Mouse (Mus musculus): Measurements from ENCODE around the gene Nipal3. TPM values are rescaled to one million over a fixed set of nuclear protein-coding genes. Genes with fewer than 3 reads are reported as not detected.
A peak's percentile ranks its signal among the peaks of the same experiment; 100 is the strongest.

The Nipal3 gene
- polyA plus RNA-seq, 1 experiment from 2014 or later = 4.3 TPM

- no peaks in the 10 kb centered on the region for H3K9me3 ChIP-seq (ENCODE audit: low read length)
- H3K4me2 ChIP-seq (replicated peaks; ENCODE audit: low read depth, low read length) = peak overlapping the region; percentile 43
- H3K9ac ChIP-seq (replicated peaks; ENCODE audit: low read length) = peak overlapping the region; percentile 46; the same call in 1 of the 2 replicates
- 16% methylated on average over 13 of the region's 13 CpGs for WGBS
- peak; percentile 35; the same call in 1 of the 2 replicates for ATAC-seq (ENCODE audit: low FRiP score, low TSS enrichment)
- 0 out of 2 replicates have a peak, but pooled peaks cover 2% of the 10 kb centered on the region for H3K27me3 ChIP-seq (ENCODE audit: insufficient read depth, low read length)
- H3K27ac ChIP-seq (ENCODE audit: low read length) = no peak overlapping the region
- no peaks in the 10 kb centered on the region for H3K36me3 ChIP-seq (ENCODE audit: insufficient read depth, low read length)
- H3K4me1 ChIP-seq (ENCODE audit: insufficient read depth, low read length) = peaks cover 8% of the 10 kb centered on the region
- no peak overlapping the region for H3K4me3 ChIP-seq (ENCODE audit: low read length)
These were observed 13.7 kb upstream of the Nipal3 start for GRCm38 (mm10) chr4:135508419-135509039.

DNA sequence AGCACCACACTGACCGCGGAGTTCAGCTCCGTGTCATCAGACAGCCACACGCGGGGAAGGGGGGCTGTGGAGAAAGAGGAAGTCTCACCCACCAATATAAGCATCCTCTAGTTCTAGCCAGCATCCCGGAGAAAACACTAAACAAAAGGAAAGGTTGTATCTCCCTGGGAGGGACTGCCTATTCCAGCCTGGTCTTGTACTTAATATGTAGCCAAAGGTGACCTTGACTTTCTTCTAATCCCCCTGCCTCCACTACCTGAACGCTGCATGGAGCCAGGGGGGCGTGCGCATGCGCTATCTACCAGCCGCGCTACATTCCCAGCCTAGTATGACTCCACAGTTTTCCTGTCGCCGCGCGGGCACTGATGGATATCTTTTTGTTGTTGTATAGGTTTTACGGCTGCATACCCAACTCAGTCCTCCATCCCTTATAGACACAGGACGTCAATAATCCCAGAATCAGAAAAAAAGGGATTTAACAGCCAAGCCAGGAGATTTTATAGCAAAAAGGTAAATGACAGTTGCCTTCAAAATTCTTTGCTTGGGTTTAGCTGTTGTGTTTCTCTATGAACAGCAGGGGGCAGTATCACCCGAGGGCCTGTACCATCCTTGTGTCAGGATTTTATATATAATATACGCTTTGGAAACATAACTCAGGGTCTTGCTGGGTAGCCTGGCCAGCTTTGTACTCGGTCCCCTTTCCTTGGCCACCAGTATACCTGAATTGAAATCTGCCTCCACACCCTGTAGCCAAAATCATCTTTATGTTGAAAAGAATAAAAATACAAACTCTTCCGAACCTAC, 12.9 kb upstream of the Nipal3 start:
- Histone ChIP-seq H3K4me3 (ENCODE audit: low read length) (peak overlapping the region; percentile 32), H3K9me3 (ENCODE audit: low read length) (no peaks in the 10 kb centered on the region), H3K4me1 (ENCODE audit: insufficient read depth, low read length) (peaks cover 8% of the 10 kb centered on the region), H3K4me2 (replicated peaks; ENCODE audit: low read depth, low read length) (peak overlapping the region; percentile 52), H3K27me3 (ENCODE audit: insufficient read depth, low read length) (0 out of 2 replicates have a peak, but pooled peaks cover 2% of the 10 kb centered on the region), H3K9ac (replicated peaks; ENCODE audit: low read length) (peak overlapping the region; percentile 44), H3K36me3 (ENCODE audit: insufficient read depth, low read length) (no peaks in the 10 kb centered on the region), H3K27ac (ENCODE audit: low read length) (no peak overlapping the region)
- WGBS = 13% methylated on average over 22 of the region's 22 CpGs
- 0 out of 2 replicates have a peak, but pooled peaks have one; percentile 36 for ATAC-seq (ENCODE audit: low FRiP score, low TSS enrichment)

DNA sequence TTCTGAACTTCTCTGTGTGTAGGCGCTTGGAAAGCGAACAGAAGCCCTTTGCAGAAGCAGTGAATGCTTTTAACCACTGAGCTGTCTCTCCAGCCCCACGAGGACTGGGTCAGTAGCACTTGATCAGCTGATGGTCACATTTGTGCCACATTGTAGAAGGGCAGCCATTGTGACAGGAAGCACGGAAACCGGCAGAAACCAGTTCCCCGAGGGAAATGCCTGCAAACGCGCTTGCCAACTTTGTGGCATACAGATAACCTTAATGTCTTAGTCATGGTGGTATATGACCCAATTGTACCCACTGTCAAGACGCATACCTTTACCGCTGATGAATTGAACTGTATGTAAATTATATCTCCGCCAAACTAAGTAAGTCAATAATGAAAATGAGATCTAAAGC, 11.0 kb upstream of the Nipal3 start:
- 0 out of 2 replicates have a peak, but pooled peaks cover under 1% of the 10 kb centered on the region for H3K9me3 ChIP-seq (ENCODE audit: low read length)
- peaks cover 8% of the 10 kb centered on the region for H3K4me1 ChIP-seq (ENCODE audit: insufficient read depth, low read length)
- no peaks in the 10 kb centered on the region for H3K27me3 ChIP-seq (ENCODE audit: insufficient read depth, low read length)
- no peak overlapping the region for H3K27ac ChIP-seq (ENCODE audit: low read length)
- no peaks in the 10 kb centered on the region for H3K36me3 ChIP-seq (ENCODE audit: insufficient read depth, low read length)
- ATAC-seq (ENCODE audit: low FRiP score, low TSS enrichment) = no peak
- WGBS = 70% methylated on average over 11 of the region's 11 CpGs
- H3K4me3 ChIP-seq (ENCODE audit: low read length) = no peak overlapping the region
- no peak overlapping the region for H3K9ac ChIP-seq (replicated peaks; ENCODE audit: low read length)
- no peak overlapping the region for H3K4me2 ChIP-seq (replicated peaks; ENCODE audit: low read depth, low read length)

GRCm38 (mm10) chr4:135501587-135501986, 6.7 kb upstream of the Nipal3 start:
- Histone ChIP-seq H3K9ac (replicated peaks; ENCODE audit: low read length) (no peak overlapping the region), H3K27ac (ENCODE audit: low read length) (no peak overlapping the region), H3K9me3 (ENCODE audit: low read length) (0 out of 2 replicates have a peak, but pooled peaks cover 4% of the 10 kb centered on the region), H3K36me3 (ENCODE audit: insufficient read depth, low read length) (no peaks in the 10 kb centered on the region), H3K4me1 (ENCODE audit: insufficient read depth, low read length) (no peaks in the 10 kb centered on the region), H3K4me3 (ENCODE audit: low read length) (no peak overlapping the region), H3K4me2 (replicated peaks; ENCODE audit: low read depth, low read length) (no peak overlapping the region), H3K27me3 (ENCODE audit: insufficient read depth, low read length) (no peaks in the 10 kb centered on the region)
- ATAC-seq (ENCODE audit: low FRiP score, low TSS enrichment) = no peak
- WGBS = 76% methylated on average over 4 of the region's 4 CpGs

DNA sequence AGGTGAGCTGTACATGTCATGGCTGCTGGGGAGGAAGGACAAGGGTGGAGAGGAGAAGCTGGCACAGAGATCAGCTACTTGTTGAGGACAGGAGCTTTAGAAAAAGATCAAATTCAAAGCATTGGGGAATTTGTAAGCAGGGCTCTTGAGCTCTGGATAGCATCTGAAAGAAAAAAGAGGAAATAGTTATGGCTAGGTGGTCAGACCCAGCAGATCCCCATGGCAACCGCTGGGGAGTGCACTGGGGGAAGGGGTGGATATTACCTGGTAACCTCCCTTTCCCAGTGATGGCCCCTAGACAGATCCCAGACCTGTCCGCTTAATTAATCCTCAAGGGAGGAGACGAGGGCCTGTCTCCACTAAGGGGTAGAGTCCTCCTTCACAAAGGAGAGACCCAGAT, 5.0 kb upstream of the Nipal3 start:
- H3K9ac ChIP-seq (replicated peaks; ENCODE audit: low read length) = no peak overlapping the region
- no peak overlapping the region for H3K27ac ChIP-seq (ENCODE audit: low read length)
- ATAC-seq (ENCODE audit: low FRiP score, low TSS enrichment) = no peak
- peaks cover 6% of the 10 kb centered on the region; the same call in 1 of the 2 replicates for H3K4me1 ChIP-seq (ENCODE audit: insufficient read depth, low read length)
- no peak overlapping the region for H3K4me3 ChIP-seq (ENCODE audit: low read length)
- no peak overlapping the region for H3K4me2 ChIP-seq (replicated peaks; ENCODE audit: low read depth, low read length)
- no peaks in the 10 kb centered on the region for H3K36me3 ChIP-seq (ENCODE audit: insufficient read depth, low read length)
- 70% methylated on average over 3 of the region's 3 CpGs for WGBS
- H3K9me3 ChIP-seq (ENCODE audit: low read length) = 0 out of 2 replicates have a peak, but pooled peaks cover 4% of the 10 kb centered on the region
- no peaks in the 10 kb centered on the region for H3K27me3 ChIP-seq (ENCODE audit: insufficient read depth, low read length)

- WGBS = 63% methylated on average over 6 of the region's 6 CpGs
- ATAC-seq (ENCODE audit: low FRiP score, low TSS enrichment) = no peak
These were observed 3.3 kb upstream of the Nipal3 start for GRCm38 (mm10) chr4:135498136-135498535.

DNA sequence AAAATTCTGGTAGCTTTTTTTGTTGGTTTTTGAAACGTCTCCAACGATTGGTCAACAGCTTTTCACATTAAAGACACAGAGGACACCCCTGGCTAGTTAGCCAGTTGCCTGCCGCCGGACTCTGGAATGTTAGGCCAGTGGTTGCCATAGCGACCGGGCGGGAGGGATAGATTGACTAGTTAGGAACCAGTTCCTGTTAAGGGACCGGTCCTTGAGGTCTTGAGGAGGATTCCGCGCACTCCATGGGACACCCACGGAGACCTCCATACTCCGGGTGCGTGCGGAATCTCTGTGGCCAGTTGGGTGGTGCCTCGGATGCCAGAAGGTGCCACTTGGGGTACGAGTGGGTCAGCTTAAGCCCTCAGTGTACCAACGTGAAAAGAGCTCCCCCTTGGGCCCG, 972 bp upstream of the Nipal3 start:
- 0 out of 2 replicates have a peak, but pooled peaks have one; percentile 39 for ATAC-seq (ENCODE audit: low FRiP score, low TSS enrichment)
- Histone ChIP-seq H3K9me3 (ENCODE audit: low read length) (0 out of 2 replicates have a peak, but pooled peaks cover 4% of the 10 kb centered on the region), H3K4me3 (ENCODE audit: low read length) (peak overlapping the region; percentile 58), H3K36me3 (ENCODE audit: insufficient read depth, low read length) (no peaks in the 10 kb centered on the region), H3K27ac (ENCODE audit: low read length) (no peak overlapping the region), H3K27me3 (ENCODE audit: insufficient read depth, low read length) (no peaks in the 10 kb centered on the region), H3K9ac (replicated peaks; ENCODE audit: low read length) (no peak overlapping the region), H3K4me2 (replicated peaks; ENCODE audit: low read depth, low read length) (peak overlapping the region; percentile 72), H3K4me1 (ENCODE audit: insufficient read depth, low read length) (peaks cover 13% of the 10 kb centered on the region)
- 14% methylated on average over 18 of the region's 18 CpGs for WGBS

More at GRCm38 (mm10) chr4:135498136-135498535, 3.3 kb upstream of the Nipal3 start:
- no peak overlapping the region for H3K4me2 ChIP-seq (replicated peaks; ENCODE audit: low read depth, low read length)
- H3K27me3 ChIP-seq (ENCODE audit: insufficient read depth, low read length) = no peaks in the 10 kb centered on the region
- H3K9me3 ChIP-seq (ENCODE audit: low read length) = 0 out of 2 replicates have a peak, but pooled peaks cover 4% of the 10 kb centered on the region
- H3K36me3 ChIP-seq (ENCODE audit: insufficient read depth, low read length) = no peaks in the 10 kb centered on the region
- no peak overlapping the region for H3K4me3 ChIP-seq (ENCODE audit: low read length)
- H3K4me1 ChIP-seq (ENCODE audit: insufficient read depth, low read length) = peaks cover 13% of the 10 kb centered on the region
- H3K27ac ChIP-seq (ENCODE audit: low read length) = no peak overlapping the region
- no peak overlapping the region for H3K9ac ChIP-seq (replicated peaks; ENCODE audit: low read length)

DNA sequence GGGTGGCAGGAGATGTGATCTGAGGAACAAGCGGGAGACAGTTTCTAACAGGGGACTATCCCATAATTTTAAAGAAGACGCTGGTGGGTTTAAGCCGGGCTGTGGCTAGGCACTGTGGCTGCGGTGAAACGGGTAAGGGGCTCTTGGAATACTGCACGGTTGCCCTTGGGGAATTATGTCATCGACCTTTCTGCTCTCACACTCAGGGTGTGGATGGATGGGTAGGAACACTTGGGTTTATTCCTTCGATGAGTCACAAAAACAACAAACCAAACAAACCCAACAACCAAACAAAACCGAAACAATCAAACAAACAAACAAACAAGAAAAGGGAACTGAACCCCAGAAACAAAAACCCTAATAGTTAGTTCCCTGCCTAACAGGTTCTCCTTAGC, 556 bp upstream of the Nipal3 start:
- H3K9me3 ChIP-seq (ENCODE audit: low read length) = 0 out of 2 replicates have a peak, but pooled peaks cover under 1% of the 10 kb centered on the region
- 12% methylated on average over 9 of the region's 9 CpGs for WGBS
- H3K36me3 ChIP-seq (ENCODE audit: insufficient read depth, low read length) = peaks cover 3% of the 10 kb centered on the region
- H3K27me3 ChIP-seq (ENCODE audit: insufficient read depth, low read length) = no peaks in the 10 kb centered on the region
- peak overlapping the region; percentile 54 for H3K9ac ChIP-seq (replicated peaks; ENCODE audit: low read length)
- H3K4me1 ChIP-seq (ENCODE audit: insufficient read depth, low read length) = peaks cover 13% of the 10 kb centered on the region
- H3K4me3 ChIP-seq (ENCODE audit: low read length) = peak overlapping the region; percentile 58
- H3K4me2 ChIP-seq (replicated peaks; ENCODE audit: low read depth, low read length) = peak overlapping the region; percentile 72
- H3K27ac ChIP-seq (ENCODE audit: low read length) = peak overlapping the region; percentile 57
- no peak for ATAC-seq (ENCODE audit: low FRiP score, low TSS enrichment)

GRCm38 (mm10) chr4:135493691-135494520, 932 bp downstream of the Nipal3 start:
- Histone ChIP-seq H3K4me2 (replicated peaks; ENCODE audit: low read depth, low read length) (peak overlapping the region; percentile 72), H3K9ac (replicated peaks; ENCODE audit: low read length) (peak overlapping the region; percentile 62), H3K4me1 (ENCODE audit: insufficient read depth, low read length) (peaks cover 13% of the 10 kb centered on the region), H3K36me3 (ENCODE audit: insufficient read depth, low read length) (peaks cover 8% of the 10 kb centered on the region), H3K27ac (ENCODE audit: low read length) (peak overlapping the region; percentile 80), H3K27me3 (ENCODE audit: insufficient read depth, low read length) (no peaks in the 10 kb centered on the region), H3K4me3 (ENCODE audit: low read length) (peak overlapping the region; percentile 58), H3K9me3 (ENCODE audit: low read length) (no peaks in the 10 kb centered on the region)
- WGBS = under 1% methylated on average over 32 of the region's 33 CpGs
- no peak for ATAC-seq (ENCODE audit: low FRiP score, low TSS enrichment)

Measured in kidney, embryonic 16.5 days (tissue).